Comparison of ENCODE assay signal across 26 mouse cellular contexts in the genomic region with DNA sequence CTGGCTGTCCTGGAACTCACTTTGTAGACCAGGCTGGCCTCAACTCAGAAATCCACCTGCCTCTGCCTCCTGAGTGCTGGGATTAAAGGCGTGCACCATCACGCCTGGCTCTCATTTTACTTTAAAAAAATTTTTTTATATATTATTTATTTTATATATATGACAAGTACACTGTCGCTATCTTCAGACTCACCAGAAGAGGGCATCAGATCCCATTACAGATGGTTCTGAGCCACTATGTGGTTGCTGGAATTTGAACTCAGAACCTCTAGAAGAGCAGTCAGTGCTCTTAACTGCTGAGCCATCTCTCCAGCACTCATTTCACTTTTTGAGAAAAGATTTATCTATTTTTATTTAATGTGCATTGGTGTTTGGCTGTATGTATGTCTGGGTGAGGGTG. TPM values are rescaled to one million over a fixed set of nuclear protein-coding genes. Genes with fewer than 3 reads are reported as not detected.
DNase-seq lines count a peak whose midpoint lies in the region; ATAC-seq and TF ChIP-seq lines count a peak whose summit lies in the region.
"Not testable (repeated sequence)": the region's sequence is repeated elsewhere in the genome, so short reads cannot be mapped to it uniquely, and the experiment has no call there.
"Had no signal": no experiment of that assay in that cellular context is flagged by ENCODE, and none has a peak within 500 bp of the region (broad histone marks: within the 10 kb centered on the region; RNA-seq: fewer than 3 reads in every experiment).

No protein-coding gene starts in this region.

- not testable (repeated sequence) for TF ChIP-seq EP300 in MEL (IDR thresholded peaks at IDR 0.05; ENCODE audit: low read depth in 1 of 2, low read length in 2 of 2); liver, embryonic 14.5 days (IDR thresholded peaks at IDR 0.05; ENCODE audit: low read depth); lung, postnatal 0 days (IDR thresholded peaks at IDR 0.05)

- H3K27me3 ChIP-seq in MEL (ENCODE audit: control insufficient read depth in 1 of 2, insufficient read depth in 2 of 2, low read length in 2 of 2); hindbrain, postnatal 0 days (ENCODE audit: insufficient read depth, low read length); kidney, postnatal 0 days (ENCODE audit: insufficient read depth, low read length); lung, postnatal 0 days (replicated peaks; ENCODE audit: insufficient read depth, low read length): not testable (repeated sequence)
- H3K27me3 ChIP-seq in liver, embryonic 14.5 days (ENCODE audit: control insufficient read depth, insufficient read depth, low read length): peaks cover 15% of the 10 kb centered on the region

- not testable (repeated sequence) for H3K4me2 ChIP-seq in hindbrain, postnatal 0 days (ENCODE audit: low read depth, low read length); kidney, postnatal 0 days (ENCODE audit: low read length); liver, embryonic 14.5 days (ENCODE audit: low read depth); lung, postnatal 0 days (replicated peaks; ENCODE audit: low read depth, low read length)

- not testable (repeated sequence) for H3K79me2 ChIP-seq in MEL (ENCODE audit: control insufficient read depth, insufficient read depth, low read length, poor library complexity)

- not testable (repeated sequence) for DNase-seq in MEL (ENCODE audit: low read depth, low spot score); hindbrain, postnatal 0 days (ENCODE audit: low spot score); kidney, postnatal 0 days (ENCODE audit: low spot score); liver, embryonic 14.5 days (ENCODE audit: low read depth in 3 of 3, low spot score in 3 of 3); lung, postnatal 0 days (ENCODE audit: low spot score)
- DNase-seq in gastrocnemius, adult 2 months: peak; percentile 9
- DNase-seq in naive thymus-derived CD4-positive, alpha-beta T cell, adult 2 months (ENCODE audit: low read depth): peak; percentile 26

- ATAC-seq in hindbrain, postnatal 0 days; kidney, postnatal 0 days (replicated peaks; ENCODE audit: low FRiP score, low read depth); liver, embryonic 14.5 days (ENCODE audit: insufficient read depth); lung, postnatal 0 days: not testable (repeated sequence)

- H3K4me1 ChIP-seq in MEL (ENCODE audit: control insufficient read depth in 1 of 2, insufficient read depth in 2 of 2, low read length in 2 of 2); hindbrain, postnatal 0 days (ENCODE audit: insufficient read depth, low read length); kidney, postnatal 0 days (replicated peaks; ENCODE audit: insufficient read depth, low read length); liver, embryonic 14.5 days (replicated peaks; ENCODE audit: control insufficient read depth in 2 of 2, insufficient read depth in 2 of 2, low read length in 1 of 2); lung, postnatal 0 days (ENCODE audit: insufficient read depth, low read depth, low read length): not testable (repeated sequence)

- not testable (repeated sequence) for H3K9me3 ChIP-seq in MEL (replicated peaks; ENCODE audit: insufficient read depth, low read length); hindbrain, postnatal 0 days (ENCODE audit: low read length); kidney, postnatal 0 days (replicated peaks; ENCODE audit: low read length); liver, embryonic 14.5 days (ENCODE audit: control insufficient read depth, low read length); lung, postnatal 0 days (ENCODE audit: low read length)

- peak; percentile 30 for TF ChIP-seq RAD21 in MEL (IDR thresholded peaks at IDR 0.05; ENCODE audit: low read depth, low read length)

- not testable (repeated sequence) for H3K27ac ChIP-seq in MEL (ENCODE audit: control insufficient read depth, low read depth, low read length); gastrocnemius, adult 2 months; hindbrain, postnatal 0 days; kidney, postnatal 0 days; liver, embryonic 14.5 days; lung, postnatal 0 days (ENCODE audit: low read length)

- intact Hi-C loops in gastrocnemius, adult 2 months (cut with DNase I): not testable (repeated sequence)

- H3K36me3 ChIP-seq in MEL (ENCODE audit: control insufficient read depth in 1 of 2, insufficient read depth in 2 of 2, low read length in 2 of 2); hindbrain, postnatal 0 days (ENCODE audit: insufficient read depth, low read length); kidney, postnatal 0 days (ENCODE audit: insufficient read depth, low read length); liver, embryonic 14.5 days (replicated peaks; ENCODE audit: control insufficient read depth, insufficient read depth, low read depth); lung, postnatal 0 days (ENCODE audit: insufficient read depth, low read length): not testable (repeated sequence)

- TF ChIP-seq POLR2A in MEL (IDR thresholded peaks at IDR 0.05; ENCODE audit: control insufficient read depth in 1 of 2, insufficient read depth in 1 of 2, low read depth in 1 of 2, low read length in 2 of 2, poor library complexity in 1 of 2): not testable (repeated sequence)

- not testable (repeated sequence) for H3K4me3 ChIP-seq in MEL (ENCODE audit: control insufficient read depth in 1 of 2, insufficient read depth in 1 of 2, low read depth in 2 of 2, low read length in 2 of 2); gastrocnemius, adult 2 months; hindbrain, postnatal 0 days (ENCODE audit: low read length); kidney, postnatal 0 days (replicated peaks; ENCODE audit: low read depth, low read length); liver, embryonic 14.5 days (ENCODE audit: insufficient read depth in 1 of 2, low read depth in 2 of 2, low read length in 2 of 2); lung, postnatal 0 days (ENCODE audit: low read depth, low read length)

- not testable (repeated sequence) for H3K9ac ChIP-seq in MEL (ENCODE audit: control insufficient read depth, low read depth, low read length, poor library complexity, severe bottlenecking); hindbrain, postnatal 0 days (replicated peaks; ENCODE audit: low read length); kidney, postnatal 0 days (ENCODE audit: low read depth, low read length); liver, embryonic 14.5 days (replicated peaks); lung, postnatal 0 days (replicated peaks; ENCODE audit: low read depth)

- peak; percentile 11 to 39 (median 12); a peak in 4 of 6 replicates for TF ChIP-seq CTCF in MEL (IDR thresholded peaks at IDR 0.05 in 2 of 3, conservative IDR thresholded peaks at IDR 0.05 in 1 of 3; ENCODE audit: control insufficient read depth in 1 of 3, insufficient read depth in 1 of 3, low read depth in 2 of 3, low read length in 3 of 3, poor library complexity in 1 of 3, severe bottlenecking in 1 of 3)
- TF ChIP-seq CTCF in gastrocnemius, adult 2 months (IDR thresholded peaks at IDR 0.05): peak; percentile 54
- TF ChIP-seq CTCF in hindbrain, postnatal 0 days (IDR thresholded peaks at IDR 0.05; ENCODE audit: low read depth): peak; percentile 29
- TF ChIP-seq CTCF in kidney, postnatal 0 days (IDR thresholded peaks at IDR 0.05; ENCODE audit: low read depth): peak; percentile 49; the same call in 1 of the 2 replicates
- peak; percentile 42; the same call in 1 of the 2 replicates for TF ChIP-seq CTCF in liver, embryonic 14.5 days (IDR thresholded peaks at IDR 0.05; ENCODE audit: low read depth)
- TF ChIP-seq CTCF in lung, postnatal 0 days (IDR thresholded peaks at IDR 0.05): peak; percentile 47

- 55% methylated on average over 3 of the region's 3 CpGs for WGBS in hindbrain, postnatal 0 days
- WGBS in kidney, postnatal 0 days: 54% methylated on average over 3 of the region's 3 CpGs
- WGBS in liver, embryonic 14.5 days (ENCODE audit: insufficient replicate concordance): 27% methylated on average over 3 of the region's 3 CpGs
- WGBS in lung, postnatal 0 days: 51% methylated on average over 3 of the region's 3 CpGs

RNA-seq across cellular contexts. Expression of gene Dmwd, which starts 5.0 kb away (rescaled TPM):
- total RNA-seq in MEL (2012; rRNA removed): 18.3 and 19.4 TPM in 2 replicates
- 10 to 100 TPM; 51.5 to 70.3 TPM for polyA plus RNA-seq in MEL (2012; ENCODE audit: insufficient read depth in 1 of 2, insufficient read length in 2 of 2, low read depth in 1 of 2, low replicate concordance in 2 of 2, missing spikeins in 1 of 2)
- 10 to 100 TPM; 31.9 to 32.1 TPM for total RNA-seq in gastrocnemius, adult 2 months (2021)
- 145 and 151 TPM in 2 replicates for total RNA-seq in hindbrain, postnatal 0 days (2014; rRNA removed)
- 28.9 and 30.9 TPM in 2 replicates for polyA plus RNA-seq in hindbrain, postnatal 0 days (2015; fragmentation: Nextera tagmentation; extraction: Ambion mirVana)
- 12.2 and 16.9 TPM in 2 replicates for polyA plus RNA-seq in kidney, postnatal 0 days (2015; fragmentation: Nextera tagmentation; extraction: Ambion mirVana)
- polyA plus RNA-seq in liver, embryonic 14.5 days (2012; rRNA removed): 18.1 and 20.2 TPM in 2 replicates
- 3.5 and 3.7 TPM in 2 replicates for polyA plus RNA-seq in liver, embryonic 14.5 days (2014; fragmentation: Nextera tagmentation; extraction: Ambion mirVana)
- polyA plus RNA-seq in lung, postnatal 0 days (2015; fragmentation: Nextera tagmentation; extraction: Ambion mirVana): 9.7 and 12.0 TPM in 2 replicates
- polyA plus RNA-seq: activated CD4-positive, CD25-positive, alpha-beta regulatory T cell, adult 4 months had no signal

RNA-seq across cellular contexts. Expression of gene Dmpk, which starts 12.6 kb away (rescaled TPM):
- total RNA-seq in MEL (2012; rRNA removed): 4.1 and 5.4 TPM in 2 replicates
- 10 to 100 TPM in 1 of 2 experiments, not detected in 1; 29.3 TPM for polyA plus RNA-seq in MEL (2012; ENCODE audit: insufficient read depth in 1 of 2, insufficient read length in 2 of 2, low read depth in 1 of 2, low replicate concordance in 2 of 2, missing spikeins in 1 of 2)
- total RNA-seq in gastrocnemius, adult 2 months (2021): 100 to 1,000 TPM; 265 to 336 TPM
- 19.5 and 27.8 TPM in 2 replicates for total RNA-seq in hindbrain, postnatal 0 days (2014; rRNA removed)
- polyA plus RNA-seq in hindbrain, postnatal 0 days (2015; fragmentation: Nextera tagmentation; extraction: Ambion mirVana): 4.8 and 5.6 TPM in 2 replicates
- polyA plus RNA-seq in kidney, postnatal 0 days (2015; fragmentation: Nextera tagmentation; extraction: Ambion mirVana): 9.4 and 11.6 TPM in 2 replicates
- 17.9 and 20.7 TPM in 2 replicates for polyA plus RNA-seq in liver, embryonic 14.5 days (2012; rRNA removed)
- 8.3 and 10.6 TPM in 2 replicates for polyA plus RNA-seq in liver, embryonic 14.5 days (2014; fragmentation: Nextera tagmentation; extraction: Ambion mirVana)
- polyA plus RNA-seq in lung, postnatal 0 days (2015; fragmentation: Nextera tagmentation; extraction: Ambion mirVana): 11.5 and 14.7 TPM in 2 replicates
- polyA plus RNA-seq: activated CD4-positive, CD25-positive, alpha-beta regulatory T cell, adult 4 months; inflammation-experienced regulatory T-cells, adult 6 months had no signal

RNA-seq across cellular contexts. Expression of gene Rsph6a, which starts 16.5 kb away (rescaled TPM):
- 0.16 and 0.23 TPM in 2 replicates for total RNA-seq in MEL (2012; rRNA removed)
- under 1 TPM in 1 of 2 experiments, not detected in 1; 0.04 TPM for polyA plus RNA-seq in MEL (2012; ENCODE audit: insufficient read depth in 1 of 2, insufficient read length in 2 of 2, low read depth in 1 of 2, low replicate concordance in 2 of 2, missing spikeins in 1 of 2)
- total RNA-seq in gastrocnemius, adult 2 months (2021): not detected
- not detected in 2 replicates for total RNA-seq in hindbrain, postnatal 0 days (2014; rRNA removed)
- polyA plus RNA-seq in hindbrain, postnatal 0 days (2015; fragmentation: Nextera tagmentation; extraction: Ambion mirVana): 0.19 and 0.44 TPM in 2 replicates
- polyA plus RNA-seq in kidney, postnatal 0 days (2015; fragmentation: Nextera tagmentation; extraction: Ambion mirVana): not detected in 2 replicates
- not detected in 2 replicates for polyA plus RNA-seq in liver, embryonic 14.5 days (2012; rRNA removed)
- polyA plus RNA-seq in liver, embryonic 14.5 days (2014; fragmentation: Nextera tagmentation; extraction: Ambion mirVana): not detected in 2 replicates
- polyA plus RNA-seq in lung, postnatal 0 days (2015; fragmentation: Nextera tagmentation; extraction: Ambion mirVana): not detected in 2 replicates
- total RNA-seq: adrenal gland, adult 18-20 months; adrenal gland, postnatal 10 days; adrenal gland, postnatal 4 days; common myeloid progenitor, adult 5-6 weeks; gastrocnemius, adult 8-10 months; gastrocnemius, postnatal 25 days; heart, adult 18-20 months; heart, postnatal 25 days; hematopoietic stem cell, adult 5-6 weeks had no signal
- polyA plus RNA-seq: activated CD4-positive, CD25-positive, alpha-beta regulatory T cell, adult 4 months; embryonic facial prominence, embryonic 12.5 days; embryonic facial prominence, embryonic 15.5 days; forebrain, embryonic 11.5 days; forebrain, embryonic 14.5 days; heart, embryonic 10.5 days; heart, embryonic 13.5 days; heart, embryonic 16.5 days; hindbrain, embryonic 12.5 days; inflammation-experienced regulatory T-cells, adult 6 months had no signal

RNA-seq across cellular contexts. Expression of gene Six5, which starts 23.4 kb away (rescaled TPM):
- total RNA-seq in MEL (2012; rRNA removed): 2.7 and 3.0 TPM in 2 replicates
- polyA plus RNA-seq in MEL (2012; ENCODE audit: insufficient read depth in 1 of 2, insufficient read length in 2 of 2, low read depth in 1 of 2, low replicate concordance in 2 of 2, missing spikeins in 1 of 2): 1 to 10 TPM in 1 of 2 experiments, not detected in 1; 7.7 TPM
- 1 to 10 TPM in 1 of 2 experiments, under 1 TPM in 1; 0.89 to 2.3 TPM for total RNA-seq in gastrocnemius, adult 2 months (2021)
- 10.3 and 12.1 TPM in 2 replicates for total RNA-seq in hindbrain, postnatal 0 days (2014; rRNA removed)
- polyA plus RNA-seq in hindbrain, postnatal 0 days (2015; fragmentation: Nextera tagmentation; extraction: Ambion mirVana): 1.4 and 1.5 TPM in 2 replicates
- polyA plus RNA-seq in kidney, postnatal 0 days (2015; fragmentation: Nextera tagmentation; extraction: Ambion mirVana): 7.6 and 7.9 TPM in 2 replicates
- 3.3 and 4.3 TPM in 2 replicates for polyA plus RNA-seq in liver, embryonic 14.5 days (2012; rRNA removed)
- 0.60 and 1.3 TPM in 2 replicates for polyA plus RNA-seq in liver, embryonic 14.5 days (2014; fragmentation: Nextera tagmentation; extraction: Ambion mirVana)
- polyA plus RNA-seq in lung, postnatal 0 days (2015; fragmentation: Nextera tagmentation; extraction: Ambion mirVana): 4.2 and 4.7 TPM in 2 replicates

RNA-seq across cellular contexts. Expression of gene Sympk, which starts 46.8 kb away (rescaled TPM):
- total RNA-seq in MEL (2012; rRNA removed): 108 and 122 TPM in 2 replicates
- 100 to 1,000 TPM in 1 of 2 experiments, not detected in 1; 226 TPM for polyA plus RNA-seq in MEL (2012; ENCODE audit: insufficient read depth in 1 of 2, insufficient read length in 2 of 2, low read depth in 1 of 2, low replicate concordance in 2 of 2, missing spikeins in 1 of 2)
- total RNA-seq in gastrocnemius, adult 2 months (2021): 10 to 100 TPM; 70.9 to 81.5 TPM
- 85.4 and 88.0 TPM in 2 replicates for total RNA-seq in hindbrain, postnatal 0 days (2014; rRNA removed)
- polyA plus RNA-seq in hindbrain, postnatal 0 days (2015; fragmentation: Nextera tagmentation; extraction: Ambion mirVana): 19.2 TPM in 2 replicates
- 16.6 and 17.6 TPM in 2 replicates for polyA plus RNA-seq in kidney, postnatal 0 days (2015; fragmentation: Nextera tagmentation; extraction: Ambion mirVana)
- 27.3 and 29.1 TPM in 2 replicates for polyA plus RNA-seq in liver, embryonic 14.5 days (2012; rRNA removed)
- polyA plus RNA-seq in liver, embryonic 14.5 days (2014; fragmentation: Nextera tagmentation; extraction: Ambion mirVana): 10.7 and 11.8 TPM in 2 replicates
- polyA plus RNA-seq in lung, postnatal 0 days (2015; fragmentation: Nextera tagmentation; extraction: Ambion mirVana): 10.4 and 11.8 TPM in 2 replicates
